Mouse (Mus musculus) gastrocnemius, postnatal 10 days (tissue): ENCODE measurements around the gene Filip1l. TPM values are rescaled to one million over a fixed set of nuclear protein-coding genes. Genes with fewer than 3 reads are reported as not detected.

Source experiments
- DNase-seq: peaks from one replicate; pipeline ENCODE4 v3.0.0; 2021; ENCODE audit warnings: mixed read lengths
- long read RNA-seq, 2 experiments: library from polyadenylated mRNA; stranded (forward); transcript quantifications; one replicate each; pipeline ENCODE4 v2.0.0; 2021
- total RNA-seq, 2 experiments: library from RNA; stranded (reverse); gene quantifications; 2 replicates each; pipeline ENCODE4 v1.2.3; 2021

The Filip1l gene
- total RNA-seq, result 10 to 100 TPM; 53.5 to 60.3 TPM
- long read RNA-seq, experiment 1, full-length matches to known transcripts, result 19 of 27 reads
- long read RNA-seq, experiment 1, partial matches to known transcripts, result 1 of 27 reads
- long read RNA-seq, experiment 1, other reads (novel, unspliced or antisense), result 7 of 27 reads
- long read RNA-seq, experiment 2, full-length matches to known transcripts, result 19 of 27 reads
- long read RNA-seq, experiment 2, partial matches to known transcripts, result 2 of 27 reads
- long read RNA-seq, experiment 2, other reads (novel, unspliced or antisense), result 6 of 27 reads

- no peak for DNase-seq
These were observed at the start of gene Filip1l for GRCm38 (mm10) chr16:57352751-57353150. TSS of gene Filip1l (plus strand) at chr16:57353093.

GRCm38 (mm10) chr16:57303716-57304115, 49.2 kb upstream of the Filip1l start:
- no peak for DNase-seq

- DNase-seq, result no peak
These were observed 47.4 kb upstream of the Filip1l start for GRCm38 (mm10) chr16:57305463-57305862.

GRCm38 (mm10) chr16:57312130-57312529, 40.8 kb upstream of the Filip1l start:
- no peak for DNase-seq

- DNase-seq, result no peak
These were observed 39.4 kb upstream of the Filip1l start for GRCm38 (mm10) chr16:57313487-57313886.

- DNase-seq, result no peak
These were observed 38.7 kb upstream of the Filip1l start for GRCm38 (mm10) chr16:57314236-57314635.

GRCm38 (mm10) chr16:57315026-57315425, 37.9 kb upstream of the Filip1l start:
- DNase-seq, result no peak

- no peak for DNase-seq
These were observed 35.8 kb upstream of the Filip1l start for GRCm38 (mm10) chr16:57317127-57317526.

GRCm38 (mm10) chr16:57317882-57318636, 34.8 kb upstream of the Filip1l start:
- DNase-seq, result no peak

- DNase-seq, result no peak
These were observed 34.2 kb upstream of the Filip1l start for GRCm38 (mm10) chr16:57318637-57319125.

- no peak for DNase-seq
These were observed 33.4 kb upstream of the Filip1l start for GRCm38 (mm10) chr16:57319284-57320124.

- DNase-seq, result peak; percentile 27
These were observed 25.9 kb upstream of the Filip1l start for GRCm38 (mm10) chr16:57326996-57327395.

- no peak for DNase-seq
These were observed 23.9 kb upstream of the Filip1l start for GRCm38 (mm10) chr16:57329028-57329427.

GRCm38 (mm10) chr16:57330111-57330510, 22.8 kb upstream of the Filip1l start:
- no peak for DNase-seq

- DNase-seq, result no peak
These were observed 20.6 kb upstream of the Filip1l start for GRCm38 (mm10) chr16:57332301-57332700.

GRCm38 (mm10) chr16:57336770-57337423, 16.0 kb upstream of the Filip1l start:
- DNase-seq, result no peak

GRCm38 (mm10) chr16:57339765-57340612, 12.9 kb upstream of the Filip1l start:
- DNase-seq, result no peak

GRCm38 (mm10) chr16:57340613-57340898, 12.3 kb upstream of the Filip1l start:
- no peak for DNase-seq

- no peak for DNase-seq
These were observed 6.6 kb upstream of the Filip1l start for GRCm38 (mm10) chr16:57346258-57346657.

GRCm38 (mm10) chr16:57349039-57349438, 3.9 kb upstream of the Filip1l start:
- DNase-seq, result no peak

GRCm38 (mm10) chr16:57349689-57350088, 3.2 kb upstream of the Filip1l start:
- DNase-seq, result no peak
